Mouse (Mus musculus) MEL (cell line): ENCODE measurements around the gene Zfp276. TPM values are rescaled to one million over a fixed set of nuclear protein-coding genes. Genes with fewer than 3 reads are reported as not detected.

Experiments
- DNase-seq: peaks from one replicate; pipeline ENCODE4 v3.0.0; 2011; ENCODE audit warnings: low read depth, low spot score
- H3K27ac ChIP-seq: 2 replicates; pipeline ENCODE4 v1.5.1; 2012; ENCODE audit warnings: low read depth, mild to moderate bottlenecking, control low read depth, low read length, moderate library complexity; ENCODE audit not compliant: control insufficient read depth
- H3K27me3 ChIP-seq, 2 experiments: fragments of 150-350 bp in 1 of 2; sonication (generic) in 1 of 2; 2 replicates each; pipeline ENCODE4 v1.6.1; 2012; ENCODE audit warnings: low read length in 2 of 2, mild to moderate bottlenecking in 2 of 2, improper control_type of control experiment in 1 of 2, moderate library complexity in 1 of 2; ENCODE audit not compliant: insufficient read depth in 2 of 2, control insufficient read depth in 1 of 2
- H3K36me3 ChIP-seq, 2 experiments: 2 replicates each; pipeline ENCODE4 v1.6.1; 2012 to 2014; ENCODE audit warnings: low read length in 2 of 2, improper control_type of control experiment in 1 of 2, inconsistent platforms in 1 of 2, mild to moderate bottlenecking in 1 of 2; ENCODE audit not compliant: insufficient read depth in 2 of 2, control insufficient read depth in 1 of 2
- H3K4me1 ChIP-seq, 2 experiments: fragments of 150-350 bp in 1 of 2; sonication (generic) in 1 of 2; 2 replicates each; pipeline ENCODE4 v1.6.1; 2012; ENCODE audit warnings: low read length in 2 of 2, improper control_type of control experiment in 1 of 2, mild to moderate bottlenecking in 1 of 2; ENCODE audit not compliant: insufficient read depth in 2 of 2, control insufficient read depth in 1 of 2
- H3K4me3 ChIP-seq, 2 experiments: fragments of 150-350 bp in 1 of 2; sonication (generic) in 1 of 2; 2 replicates each; pipeline ENCODE4 v1.5.1; 2012; ENCODE audit warnings: low read depth in 2 of 2, low read length in 2 of 2, mild to moderate bottlenecking in 2 of 2, moderate library complexity in 2 of 2, control low read depth in 1 of 2, improper control_type of control experiment in 1 of 2; ENCODE audit not compliant: control insufficient read depth in 1 of 2, insufficient read depth in 1 of 2
- H3K79me2 ChIP-seq: 2 replicates; pipeline ENCODE4 v1.6.1; 2012; ENCODE audit warnings: mild to moderate bottlenecking, low read length, moderate library complexity; ENCODE audit not compliant: control insufficient read depth, poor library complexity, insufficient read depth
- H3K9ac ChIP-seq: 2 replicates; pipeline ENCODE4 v1.6.1; 2012; ENCODE audit warnings: low read depth, mild to moderate bottlenecking, control low read depth, low read length, moderate library complexity; ENCODE audit not compliant: control insufficient read depth, poor library complexity, severe bottlenecking
- H3K9me3 ChIP-seq: fragments of 150-350 bp; sonication (generic); replicated peaks from 2 replicates; pipeline ENCODE4 v1.6.1; 2012; ENCODE audit warnings: mild to moderate bottlenecking, low read length, improper control_type of control experiment, moderate library complexity; ENCODE audit not compliant: insufficient read depth
- CHD1 ChIP-seq: IDR thresholded peaks from 2 replicates; pipeline ENCODE4 v1.6.1; 2012; ENCODE audit warnings: low read depth, mild to moderate bottlenecking, inconsistent platforms, low read length, improper control_type of control experiment
- CTCF ChIP-seq, 3 experiments: IDR thresholded peaks in 2 of 3; conservative IDR thresholded peaks in 1 of 3; 2 replicates each; pipeline ENCODE4 v1.5.1; 2011 to 2012; ENCODE audit warnings: low read length in 3 of 3, low read depth in 2 of 3, mild to moderate bottlenecking in 2 of 3, improper control_type of control experiment in 1 of 3, inconsistent platforms in 1 of 3, mixed read lengths in 1 of 3, moderate library complexity in 1 of 3; ENCODE audit not compliant: control insufficient read depth in 1 of 3, insufficient read depth in 1 of 3, poor library complexity in 1 of 3, severe bottlenecking in 1 of 3
- ELF1 ChIP-seq: IDR thresholded peaks from 2 replicates; pipeline ENCODE4 v1.6.1; 2014; ENCODE audit warnings: low read depth, mild to moderate bottlenecking, inconsistent platforms, low read length, improper control_type of control experiment, moderate library complexity
- GABPA ChIP-seq: IDR thresholded peaks from 2 replicates; pipeline ENCODE4 v1.6.1; 2012; ENCODE audit warnings: low read depth, mild to moderate bottlenecking, inconsistent platforms, low read length, improper control_type of control experiment, moderate library complexity
- GATA1 ChIP-seq: IDR thresholded peaks from 2 replicates; pipeline ENCODE4 v1.6.1; 2011; ENCODE audit warnings: low read depth, low read length, improper control_type of control experiment
- HCFC1 ChIP-seq: IDR thresholded peaks from 2 replicates; pipeline ENCODE4 v1.6.1; 2012; ENCODE audit warnings: low read depth, mild to moderate bottlenecking, inconsistent platforms, low read length, improper control_type of control experiment, moderate library complexity
- KAT2A ChIP-seq: conservative IDR thresholded peaks from 2 replicates; pipeline ENCODE4 v1.6.1; 2012; ENCODE audit warnings: low read depth, low read length, improper control_type of control experiment, inconsistent platforms
- MAZ ChIP-seq: IDR thresholded peaks from 2 replicates; pipeline ENCODE4 v1.6.1; 2012; ENCODE audit warnings: low read depth, mild to moderate bottlenecking, inconsistent platforms, low read length, improper control_type of control experiment
- MEF2A ChIP-seq: IDR thresholded peaks from 2 replicates; pipeline ENCODE4 v1.6.1; 2014; ENCODE audit warnings: low read depth, mild to moderate bottlenecking, inconsistent platforms, low read length, improper control_type of control experiment; ENCODE audit not compliant: poor library complexity, insufficient replicate concordance, severe bottlenecking; ENCODE audit errors: extremely low read depth
- NELFE ChIP-seq: IDR thresholded peaks from 2 replicates; pipeline ENCODE4 v1.6.1; 2011; ENCODE audit warnings: low read depth, low read length, improper control_type of control experiment
- POLR2A ChIP-seq, 2 experiments: IDR thresholded peaks; 2 replicates each; pipeline ENCODE4 v1.6.1; 2011 to 2012; ENCODE audit warnings: low read length in 2 of 2, mild to moderate bottlenecking in 2 of 2, control low read depth in 1 of 2, improper control_type of control experiment in 1 of 2, low read depth in 1 of 2, moderate library complexity in 1 of 2; ENCODE audit not compliant: control insufficient read depth in 1 of 2, insufficient read depth in 1 of 2, poor library complexity in 1 of 2
- POLR2AphosphoS2 ChIP-seq: IDR thresholded peaks from 2 replicates; pipeline ENCODE4 v1.6.1; 2011; ENCODE audit warnings: low read length, improper control_type of control experiment
- POLR2AphosphoS5 ChIP-seq: IDR thresholded peaks from 2 replicates; pipeline ENCODE4 v1.6.1; 2012; ENCODE audit warnings: low read depth, borderline replicate concordance, mild to moderate bottlenecking, inconsistent platforms, low read length, moderate library complexity, mixed read lengths
- SIN3A ChIP-seq: IDR thresholded peaks from 2 replicates; pipeline ENCODE4 v1.6.1; 2012; ENCODE audit warnings: low read length, improper control_type of control experiment, inconsistent platforms
- TCF12 ChIP-seq: IDR thresholded peaks from 2 replicates; pipeline ENCODE4 v1.6.1; 2014; ENCODE audit warnings: low read depth, mild to moderate bottlenecking, inconsistent platforms, low read length, improper control_type of control experiment, moderate library complexity
- UBTF ChIP-seq: IDR thresholded peaks from 2 replicates; pipeline ENCODE4 v1.6.1; 2012; ENCODE audit warnings: low read depth, mild to moderate bottlenecking, inconsistent platforms, low read length, improper control_type of control experiment, moderate library complexity, borderline replicate concordance; ENCODE audit not compliant: insufficient read depth
- USF1 ChIP-seq: IDR thresholded peaks from 2 replicates; pipeline ENCODE4 v1.6.1; 2014; ENCODE audit warnings: low read depth, mild to moderate bottlenecking, inconsistent platforms, low read length, improper control_type of control experiment, moderate library complexity
- USF2 ChIP-seq, 2 experiments: IDR thresholded peaks; 2 replicates each; pipeline ENCODE4 v1.6.1; 2011 to 2012; ENCODE audit warnings: improper control_type of control experiment in 2 of 2, low read length in 2 of 2, borderline replicate concordance in 1 of 2, inconsistent platforms in 1 of 2, low read depth in 1 of 2, mild to moderate bottlenecking in 1 of 2; ENCODE audit not compliant: insufficient read depth in 1 of 2
- ZC3H11A ChIP-seq: IDR thresholded peaks from 2 replicates; pipeline ENCODE4 v1.6.1; 2012; ENCODE audit warnings: low read depth, mild to moderate bottlenecking, inconsistent platforms, low read length, improper control_type of control experiment
- ZKSCAN1 ChIP-seq: IDR thresholded peaks from 2 replicates; pipeline ENCODE4 v1.6.1; 2012; ENCODE audit warnings: low read depth, mild to moderate bottlenecking, inconsistent platforms, low read length, improper control_type of control experiment, moderate library complexity
- ZNF384 ChIP-seq: IDR thresholded peaks from 2 replicates; pipeline ENCODE4 v1.6.1; 2012; ENCODE audit warnings: low read depth, mild to moderate bottlenecking, inconsistent platforms, low read length, improper control_type of control experiment
- polyA plus RNA-seq, 2 experiments: library from polyadenylated mRNA; stranded (reverse) in 1 of 2; unstranded in 1 of 2; fragments of >175 nt in 1 of 2; fragments of >200 nt in 1 of 2; gene quantifications; 2 replicates each; pipeline versions ENCODE4 v1.2.1 to v1.2.4; 2012; ENCODE audit warnings: low replicate concordance in 2 of 2, low read depth in 1 of 2; ENCODE audit not compliant: insufficient read length in 2 of 2, insufficient read depth in 1 of 2, missing spikeins in 1 of 2
- total RNA-seq: library from RNA; depleted of rRNA; stranded (reverse); fragments of 300-350 nt; gene quantifications from 2 replicates; pipeline ENCODE4 v1.2.3, GENCODE M21; 2012

Zfp276 gene
- total and polyA plus RNA-seq, 3 experiments, result 16.0 to 19.2 TPM; not detected in 1

DNA sequence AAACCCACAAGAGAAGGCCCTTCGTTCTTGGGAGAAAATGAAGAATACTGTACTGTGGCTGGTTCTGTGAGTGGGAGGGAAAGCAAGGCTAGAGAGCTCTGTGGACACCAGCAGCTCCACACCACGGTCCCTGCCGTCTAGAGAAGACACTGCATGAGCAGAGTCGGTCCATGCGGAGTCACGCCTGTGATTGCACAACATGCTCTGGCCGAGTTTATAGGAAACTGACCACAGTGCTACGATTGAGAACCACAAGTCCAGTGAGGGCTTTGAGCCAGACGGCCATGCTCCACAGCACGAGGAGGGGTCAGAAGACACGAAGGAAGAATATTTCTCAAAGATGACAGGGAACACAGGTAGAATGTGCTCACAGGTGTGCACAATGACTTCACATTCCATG is 44.3 kb downstream of the Zfp276 start:
- no peak for TF ChIP-seq USF1
- TF ChIP-seq SIN3A, result no peak
- TF ChIP-seq HCFC1, result no peak
- no peak for TF ChIP-seq KAT2A
- TF ChIP-seq MAZ, result no peak
- no peak for DNase-seq
- H3K27ac ChIP-seq, result no peak overlapping the region
- no peak overlapping the region for H3K4me3 ChIP-seq
- no peak overlapping the region for H3K9ac ChIP-seq
- H3K79me2 ChIP-seq, result no peaks in the 10 kb centered on the region
- H3K27me3 ChIP-seq, result no peaks in the 10 kb centered on the region
- peaks cover 0 to 2% of the 10 kb centered on the region in 2 experiments; a peak in 1 of 4 replicates for H3K36me3 ChIP-seq
- no peaks in the 10 kb centered on the region for H3K9me3 ChIP-seq
- H3K4me1 ChIP-seq, result no peaks in the 10 kb centered on the region

DNA sequence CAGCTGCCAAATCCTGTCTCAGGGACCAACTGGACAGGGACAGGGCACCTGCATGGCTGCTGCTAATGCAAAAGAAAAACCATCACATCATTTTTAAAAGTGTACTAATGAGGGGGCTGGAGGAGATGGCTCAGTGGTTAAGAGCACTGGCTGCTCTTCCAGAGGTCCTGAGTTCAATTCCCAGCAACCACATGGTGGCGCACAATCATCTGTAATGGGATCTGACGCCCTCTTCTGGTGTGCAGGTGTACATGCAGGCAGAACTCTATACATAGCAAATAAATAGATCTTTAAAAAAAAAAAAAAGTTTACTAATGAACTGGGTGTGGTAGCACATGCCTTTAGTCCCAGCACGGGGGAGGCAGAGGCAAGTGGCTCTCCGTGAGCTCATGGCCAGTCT is 54.7 kb downstream of the Zfp276 start:
- TF ChIP-seq ZNF384 (no peak), MEF2A (no peak), TCF12 (no peak), MAZ (no peak), CTCF (IDR thresholded peaks at IDR 0.05 in 2 of 3, conservative IDR thresholded peaks at IDR 0.05 in 1 of 3; ENCODE audit: control insufficient read depth in 1 of 3, insufficient read depth in 1 of 3, low read depth in 2 of 3, low read length in 3 of 3, poor library complexity in 1 of 3, severe bottlenecking in 1 of 3) (no peak), GABPA (no peak), HCFC1 (no peak), CHD1 (no peak), POLR2A (IDR thresholded peaks at IDR 0.05; ENCODE audit: control insufficient read depth in 1 of 2, insufficient read depth in 1 of 2, low read depth in 1 of 2, low read length in 2 of 2, poor library complexity in 1 of 2) (no peak), NELFE (no peak), ELF1 (no peak), USF2 (IDR thresholded peaks at IDR 0.05; ENCODE audit: borderline replicate concordance in 1 of 2, insufficient read depth in 1 of 2, low read depth in 1 of 2, low read length in 2 of 2) (no peak), ZC3H11A (no peak), ZKSCAN1 (no peak), POLR2AphosphoS5 (no peak), KAT2A (no peak), UBTF (no peak), GATA1 (no peak), POLR2AphosphoS2 (no peak)
- Histone ChIP-seq H3K9me3 (no peaks in the 10 kb centered on the region), H3K36me3 (no peaks in the 10 kb centered on the region; a peak in 1 of 4 replicates), H3K27ac (no peak overlapping the region), H3K4me3 (no peak overlapping the region), H3K79me2 (no peaks in the 10 kb centered on the region), H3K4me1 (no peaks in the 10 kb centered on the region), H3K9ac (no peak overlapping the region), H3K27me3 (no peaks in the 10 kb centered on the region)
- DNase-seq, result no peak
